Mouse (Mus musculus) brain, embryonic 14.5 days (tissue): ENCODE measurements around the gene Peg10.

ENCODE experiments used
- CTCF ChIP-seq: fragments of 200-500 bp; IDR thresholded peaks from 2 replicates; pipeline ENCODE4 v1.5.1; 2012; ENCODE audit warnings: inconsistent platforms, mild to moderate bottlenecking, moderate library complexity, borderline replicate concordance; ENCODE audit not compliant: insufficient read depth, insufficient read length; ENCODE audit errors: extremely low read depth
- POLR2A ChIP-seq: fragments of 200-500 bp; IDR thresholded peaks from 2 replicates; pipeline ENCODE4 v1.6.1; 2012; ENCODE audit warnings: mild to moderate bottlenecking, inconsistent platforms, borderline replicate concordance; ENCODE audit not compliant: poor library complexity, insufficient read depth, insufficient read length, severe bottlenecking; ENCODE audit errors: extremely low read depth

DNA sequence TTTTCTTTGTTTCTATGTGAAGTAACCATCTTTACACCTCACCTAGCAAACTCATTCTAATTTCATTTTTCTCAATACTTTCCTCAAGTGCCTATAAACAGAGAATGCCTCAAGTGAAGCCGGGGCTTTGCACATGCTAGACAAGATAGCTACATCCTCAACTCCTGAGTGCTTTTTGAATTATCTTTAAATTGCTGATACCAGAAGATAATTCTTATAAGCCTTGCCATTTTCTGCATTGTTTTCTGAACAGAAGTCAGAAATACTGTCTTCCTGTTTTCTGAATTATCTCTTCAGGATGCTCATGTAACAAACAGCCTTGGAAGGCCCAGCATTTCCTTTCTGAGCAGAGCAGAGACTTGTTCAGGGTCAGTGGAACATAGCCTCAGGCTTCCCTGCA lies 49.2 kb downstream of the Peg10 start:
- TF ChIP-seq CTCF (no peak), POLR2A (no peak)
